Mouse (Mus musculus) kidney, embryonic 16.5 days (tissue): ENCODE measurements around the gene 4930404N11Rik. TPM values are rescaled to one million over a fixed set of nuclear protein-coding genes. Genes with fewer than 3 reads are reported as not detected.
A peak's percentile ranks its signal among the peaks of the same experiment; 100 is the strongest.

Source experiments
- ATAC-seq: fragments of 200-750 bp; cut with Nextera tagmentation; 2 replicates; pipeline ENCODE4 v1.8.0; 2017; ENCODE audit warnings: moderate TSS enrichment; ENCODE audit not compliant: low FRiP score, low TSS enrichment
- H3K27ac ChIP-seq: fragments of 300-500 bp; sonication (generic); 2 replicates; pipeline ENCODE4 v1.5.1; 2014; ENCODE audit warnings: low read length
- H3K27me3 ChIP-seq: fragments of 300-500 bp; sonication (generic); 2 replicates; pipeline ENCODE4 v1.6.1; 2014; ENCODE audit warnings: low read length, control low read depth, mixed read lengths; ENCODE audit not compliant: insufficient read depth
- H3K36me3 ChIP-seq: fragments of 300-500 bp; sonication (generic); 2 replicates; pipeline ENCODE4 v1.6.1; 2014; ENCODE audit warnings: low read length, control low read depth, mixed read lengths; ENCODE audit not compliant: insufficient read depth
- H3K4me1 ChIP-seq: fragments of 300-500 bp; sonication (generic); 2 replicates; pipeline ENCODE4 v1.6.1; 2014; ENCODE audit warnings: low read length, control low read depth, mixed read lengths; ENCODE audit not compliant: insufficient read depth
- H3K4me2 ChIP-seq: fragments of 300-500 bp; sonication (generic); replicated peaks from 2 replicates; pipeline ENCODE4 v1.6.1; 2014; ENCODE audit warnings: low read depth, low read length
- H3K4me3 ChIP-seq: fragments of 300-500 bp; sonication (generic); 2 replicates; pipeline ENCODE4 v1.5.1; 2014; ENCODE audit warnings: mild to moderate bottlenecking, low read length
- H3K9ac ChIP-seq: fragments of 300-500 bp; sonication (generic); replicated peaks from 2 replicates; pipeline ENCODE4 v1.6.1; 2014; ENCODE audit warnings: low read length
- H3K9me3 ChIP-seq: fragments of 300-500 bp; sonication (generic); 2 replicates; pipeline ENCODE4 v1.6.1; 2016; ENCODE audit warnings: low read length, control low read depth
- WGBS: fragments of 180-500 bp; shearing (Covaris S2); extraction: QIAGEN DNeasy Blood & Tissue Kit; methylation state at CpG from one replicate; pipeline ENCODE4 v1.1.7; 2014; 5-methylcytosine and 5-hydroxymethylcytosine counted together
- polyA plus RNA-seq: library from polyadenylated mRNA; unstranded; fragments of >200 nt; fragmentation: Nextera tagmentation; extraction: Ambion mirVana; gene quantifications from 2 replicates; pipeline ENCODE4 v1.2.1, GENCODE M21; 2015

4930404N11Rik gene
- polyA plus RNA-seq, 1 experiment from 2014 or later = 1.2 TPM

- no peaks in the 10 kb centered on the region for H3K27me3 ChIP-seq
- no peak overlapping the region for H3K4me3 ChIP-seq
- no peaks in the 10 kb centered on the region for H3K9me3 ChIP-seq
- H3K27ac ChIP-seq = no peak overlapping the region
- H3K4me1 ChIP-seq = peaks cover 36% of the 10 kb centered on the region
- WGBS = 89% methylated on average over 21 of the region's 21 CpGs
- peaks cover 51% of the 10 kb centered on the region for H3K36me3 ChIP-seq
- no peak for ATAC-seq
- H3K9ac ChIP-seq = no peak overlapping the region
- no peak overlapping the region for H3K4me2 ChIP-seq
Measured at GRCm38 (mm10) chr10:81325176-81325575, 40.4 kb downstream of the 4930404N11Rik start.

- no peak overlapping the region for H3K4me2 ChIP-seq
- WGBS = 94% methylated on average over 18 of the region's 18 CpGs
- peaks cover 51% of the 10 kb centered on the region for H3K36me3 ChIP-seq
Measured at GRCm38 (mm10) chr10:81323791-81324530, 41.7 kb downstream of the 4930404N11Rik start.

GRCm38 (mm10) chr10:81323141-81323775, 42.4 kb downstream of the 4930404N11Rik start:
- 91% methylated on average over 23 of the region's 23 CpGs for WGBS
- H3K9me3 ChIP-seq = no peaks in the 10 kb centered on the region
- H3K4me2 ChIP-seq = no peak overlapping the region
- H3K36me3 ChIP-seq = peaks cover 52% of the 10 kb centered on the region
- no peak overlapping the region for H3K4me3 ChIP-seq
- no peaks in the 10 kb centered on the region for H3K27me3 ChIP-seq
- peaks cover 28% of the 10 kb centered on the region for H3K4me1 ChIP-seq
- no peak overlapping the region for H3K27ac ChIP-seq
- H3K9ac ChIP-seq = no peak overlapping the region
- no peak for ATAC-seq

More at GRCm38 (mm10) chr10:81323791-81324530, 41.7 kb downstream of the 4930404N11Rik start:
- Histone ChIP-seq H3K27me3 (no peaks in the 10 kb centered on the region), H3K9me3 (no peaks in the 10 kb centered on the region), H3K27ac (no peak overlapping the region), H3K4me3 (no peak overlapping the region), H3K9ac (no peak overlapping the region), H3K4me1 (peaks cover 32% of the 10 kb centered on the region)
- ATAC-seq = no peak

- WGBS = 93% methylated on average over 27 of the region's 27 CpGs
- no peak overlapping the region for H3K9ac ChIP-seq
- H3K36me3 ChIP-seq = peaks cover 55% of the 10 kb centered on the region
- H3K27ac ChIP-seq = no peak overlapping the region
- H3K27me3 ChIP-seq = no peaks in the 10 kb centered on the region
- peaks cover 25% of the 10 kb centered on the region for H3K4me1 ChIP-seq
- H3K4me2 ChIP-seq = peak overlapping the region; percentile 74; the same call in 1 of the 2 replicates
- no peak for ATAC-seq
- peak overlapping the region; percentile 91 for H3K4me3 ChIP-seq
- H3K9me3 ChIP-seq = no peaks in the 10 kb centered on the region
Measured at GRCm38 (mm10) chr10:81322444-81322843, 43.2 kb downstream of the 4930404N11Rik start.

GRCm38 (mm10) chr10:81321436-81321835, 44.2 kb downstream of the 4930404N11Rik start:
- Histone ChIP-seq H3K9me3 (no peaks in the 10 kb centered on the region), H3K27me3 (no peaks in the 10 kb centered on the region), H3K4me1 (peaks cover 35% of the 10 kb centered on the region), H3K36me3 (peaks cover 47% of the 10 kb centered on the region), H3K27ac (peak overlapping the region; percentile 95), H3K9ac (peak overlapping the region; percentile 87), H3K4me2 (peak overlapping the region; percentile 74), H3K4me3 (peak overlapping the region; percentile 91)
- 3% methylated on average over 20 of the region's 20 CpGs for WGBS
- ATAC-seq = no peak

- no peaks in the 10 kb centered on the region for H3K9me3 ChIP-seq
- H3K36me3 ChIP-seq = peaks cover 42% of the 10 kb centered on the region
- peak within 1 kb of the TSS; percentile 95 for H3K27ac ChIP-seq
- H3K9ac ChIP-seq = peak within 1 kb of the TSS; percentile 87
- H3K27me3 ChIP-seq = no peaks in the 10 kb centered on the region
- peak within 1 kb of the TSS; percentile 91 for H3K4me3 ChIP-seq
- peak within 1 kb of the TSS; percentile 74 for H3K4me2 ChIP-seq
- WGBS = under 1% methylated on average over 68 of the region's 68 CpGs
- ATAC-seq = peak; percentile 91
- H3K4me1 ChIP-seq = peaks cover 42% of the 10 kb centered on the region
Measured at GRCm38 (mm10) chr10:81320550-81321347, 44.9 kb downstream of the 4930404N11Rik start, which contains the start of gene Cactin. Cactin (plus strand) TSS chr10:81321103.

GRCm38 (mm10) chr10:81319741-81320549, 45.7 kb downstream of the 4930404N11Rik start:
- Histone ChIP-seq H3K27me3 (no peaks in the 10 kb centered on the region), H3K9ac (peak overlapping the region; percentile 74), H3K9me3 (no peaks in the 10 kb centered on the region), H3K36me3 (peaks cover 42% of the 10 kb centered on the region), H3K4me3 (peak overlapping the region; percentile 91), H3K27ac (peak overlapping the region; percentile 95), H3K4me1 (peaks cover 44% of the 10 kb centered on the region), H3K4me2 (peak overlapping the region; percentile 74)
- ATAC-seq = no peak; the same call in 1 of the 2 replicates
- WGBS = under 1% methylated on average over 38 of the region's 38 CpGs

- Histone ChIP-seq H3K27me3 (no peaks in the 10 kb centered on the region), H3K4me2 (peak overlapping the region; percentile 74), H3K9me3 (no peaks in the 10 kb centered on the region), H3K27ac (peak overlapping the region; percentile 95), H3K4me3 (peak overlapping the region; percentile 91), H3K4me1 (peaks cover 44% of the 10 kb centered on the region), H3K36me3 (peaks cover 38% of the 10 kb centered on the region), H3K9ac (peak overlapping the region; percentile 74)
- 24% methylated on average over 8 of the region's 8 CpGs for WGBS
- no peak for ATAC-seq
Measured at GRCm38 (mm10) chr10:81319330-81319699, 46.3 kb downstream of the 4930404N11Rik start.
